Mouse (Mus musculus) NIH3T3 (cell line): ENCODE measurements around the gene Suclg2.
"Not testable (repeated sequence)": the region's sequence is repeated elsewhere in the genome, so short reads cannot be mapped to it uniquely, and the experiment has no call there.

Source experiments
- DNase-seq: peaks from one replicate; pipeline ENCODE4 v3.0.0-alpha.2; 2012; ENCODE audit warnings: low read depth

The Suclg2 gene

GRCm38 (mm10) chr6:95620804-95621203 lies 97.8 kb downstream of the Suclg2 start:
- DNase-seq, result no peak

- no peak for DNase-seq
These were observed 98.8 kb downstream of the Suclg2 start for GRCm38 (mm10) chr6:95619817-95620216.

DNA sequence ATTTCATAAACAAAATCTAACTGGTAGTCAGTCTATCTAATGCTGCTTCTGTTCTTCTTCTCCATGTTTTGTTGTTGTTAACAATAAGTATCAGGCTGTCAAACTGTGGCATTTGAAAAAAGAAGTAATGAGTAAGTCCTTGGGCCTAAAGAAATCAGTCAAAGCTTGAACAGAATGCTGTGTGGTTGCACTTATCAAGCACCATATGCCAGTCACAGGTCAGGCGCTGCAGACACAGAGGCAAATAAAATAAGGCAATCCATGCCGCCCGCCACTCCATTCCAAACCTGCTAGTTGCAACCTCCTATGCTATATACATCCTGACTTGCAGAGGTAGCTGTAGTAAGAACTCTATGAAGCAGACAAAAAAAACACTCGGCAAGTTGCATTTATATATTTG lies 100.2 kb downstream of the Suclg2 start:
- DNase-seq, result no peak

DNA sequence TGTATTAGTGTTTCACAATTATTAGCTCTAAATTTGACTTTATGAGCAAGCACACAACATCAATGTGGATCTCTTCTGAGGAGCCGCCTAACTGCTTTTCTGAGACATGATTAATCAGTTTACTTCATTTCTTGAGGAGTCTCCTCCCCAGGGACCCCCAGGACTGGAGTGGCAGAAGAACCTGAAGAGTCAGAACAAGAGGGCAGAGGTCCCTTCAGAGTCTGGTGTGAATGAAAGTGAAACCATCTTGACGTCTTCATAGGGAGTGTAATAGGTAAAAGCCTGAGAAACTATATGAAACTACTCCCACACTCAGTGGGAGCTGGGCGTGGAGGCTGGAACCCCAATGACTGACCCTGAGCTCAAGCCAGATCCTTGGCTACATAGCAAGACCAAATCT lies 105.4 kb downstream of the Suclg2 start:
- no peak for DNase-seq

GRCm38 (mm10) chr6:95612412-95613022 lies 106.1 kb downstream of the Suclg2 start:
- no peak for DNase-seq

GRCm38 (mm10) chr6:95611059-95611458 lies 107.5 kb downstream of the Suclg2 start:
- DNase-seq, result no peak

DNA sequence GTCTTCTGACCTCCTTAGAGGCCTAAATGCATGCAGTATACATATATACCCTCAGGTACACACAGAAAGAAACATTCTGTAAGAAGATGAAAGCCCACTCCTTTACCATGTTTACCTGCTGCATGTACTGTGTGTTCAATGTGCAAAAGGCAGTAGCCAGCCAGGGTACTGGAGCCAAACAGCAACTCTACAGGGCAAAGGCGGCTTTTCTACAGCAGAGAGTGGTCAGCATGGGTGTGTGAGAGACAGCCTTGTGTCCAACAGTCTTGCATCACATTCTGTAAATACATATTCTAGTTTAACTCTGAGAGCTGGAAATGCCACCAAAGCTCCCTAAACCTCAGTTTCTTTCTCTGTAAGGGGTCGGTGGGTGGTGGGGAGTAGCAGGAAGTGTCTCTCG lies 110.5 kb downstream of the Suclg2 start:
- no peak for DNase-seq

DNA sequence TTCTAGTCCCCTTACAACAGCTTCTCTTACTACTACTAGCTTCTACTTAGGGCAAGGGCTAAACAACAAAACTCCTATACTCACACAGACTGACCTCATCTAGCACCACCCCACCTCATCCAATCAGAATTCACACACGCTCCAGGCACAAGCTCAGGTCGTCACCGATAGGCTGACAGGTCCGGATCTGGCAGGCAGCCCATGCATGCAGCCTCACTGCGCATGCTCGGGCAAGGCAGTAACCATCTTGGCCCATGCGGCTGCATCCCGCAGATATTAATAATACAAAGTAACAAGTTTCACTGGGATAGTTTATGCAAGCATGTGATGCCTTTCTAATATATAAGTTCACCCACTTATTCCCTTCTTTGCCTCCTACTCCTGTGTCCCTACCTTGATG lies 117.9 kb downstream of the Suclg2 start:
- not testable (repeated sequence) for DNase-seq

- DNase-seq, result peak; percentile 23
These were observed 121.5 kb downstream of the Suclg2 start for GRCm38 (mm10) chr6:95596766-95597750.

DNA sequence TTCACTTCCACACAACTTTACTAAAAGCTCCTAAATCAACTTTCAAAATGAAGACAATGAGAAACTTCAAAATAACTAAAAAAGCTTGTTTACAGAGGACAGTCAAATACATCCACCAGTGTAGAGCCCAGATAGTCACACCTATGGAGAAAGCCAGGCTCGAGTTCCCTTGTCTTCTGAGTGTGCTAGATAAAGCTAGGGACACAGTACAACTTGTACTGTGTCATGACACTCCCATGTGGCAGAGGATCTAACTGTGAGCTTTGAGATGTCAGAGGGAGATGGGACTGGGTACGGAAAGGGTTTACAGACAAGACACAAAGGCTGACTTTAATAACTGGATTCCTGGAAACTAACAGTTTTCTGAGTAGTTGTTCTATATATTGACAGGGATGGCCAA lies 122.7 kb downstream of the Suclg2 start:
- no peak for DNase-seq

- peak; percentile 50 for DNase-seq
These were observed 124.4 kb downstream of the Suclg2 start for GRCm38 (mm10) chr6:95594239-95594638.

GRCm38 (mm10) chr6:95592396-95592795 lies 126.2 kb downstream of the Suclg2 start:
- DNase-seq, result no peak

- no peak for DNase-seq
These were observed 128.1 kb downstream of the Suclg2 start for GRCm38 (mm10) chr6:95590463-95590862.

GRCm38 (mm10) chr6:95587108-95587796 lies 131.3 kb downstream of the Suclg2 start:
- no peak for DNase-seq

- DNase-seq, result no peak
These were observed 136.7 kb downstream of the Suclg2 start for GRCm38 (mm10) chr6:95581893-95582292.

- peak; percentile 31 for DNase-seq
These were observed 138.8 kb downstream of the Suclg2 start for GRCm38 (mm10) chr6:95579792-95580191.

DNA sequence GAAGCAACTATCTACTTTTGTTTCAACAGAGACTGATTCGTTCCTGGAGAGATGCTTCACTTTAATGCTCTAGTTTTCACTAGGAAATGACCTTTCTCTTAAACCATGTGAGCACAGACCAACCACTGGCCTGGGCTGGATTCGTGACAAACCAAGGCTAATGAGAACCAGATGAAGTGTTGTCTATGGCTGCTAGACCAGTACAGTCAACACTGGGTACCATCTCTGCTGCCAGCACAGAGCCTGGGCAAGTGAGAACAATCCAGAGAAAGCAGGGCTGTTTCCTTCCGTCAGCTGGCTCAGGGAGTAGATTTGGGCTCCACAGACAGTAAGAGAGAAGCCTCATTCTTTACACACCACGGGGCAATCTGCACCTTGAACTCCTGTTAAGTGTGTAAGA lies 143.1 kb downstream of the Suclg2 start:
- peak; percentile 78 for DNase-seq

GRCm38 (mm10) chr6:95574867-95575266 lies 143.7 kb downstream of the Suclg2 start:
- DNase-seq, result no peak

- DNase-seq, result no peak
These were observed 144.2 kb downstream of the Suclg2 start for GRCm38 (mm10) chr6:95574389-95574788.

GRCm38 (mm10) chr6:95573035-95573759 lies 145.4 kb downstream of the Suclg2 start:
- DNase-seq, result no peak

GRCm38 (mm10) chr6:95571620-95572019 lies 147.0 kb downstream of the Suclg2 start:
- DNase-seq, result no peak
